Mouse (Mus musculus): ENCODE data around the gene Apol7e.
"Not testable (repeated sequence)": the region's sequence is repeated elsewhere in the genome, so short reads cannot be mapped to it uniquely, and the experiment has no call there.

The Apol7e gene

GRCm38 (mm10) chr15:77740511-77741297 lies 42.0 kb downstream of the Apol7e start:
- in situ Hi-C loops (cut with MboI; ENCODE audit: unreplicated experiment in 2 of 2), result no loop called here

- in situ Hi-C loops (cut with MboI; ENCODE audit: unreplicated experiment in 2 of 2), result not testable (repeated sequence)
These were observed 42.9 kb downstream of the Apol7e start for GRCm38 (mm10) chr15:77741556-77741955.

GRCm38 (mm10) chr15:77744632-77745031 lies 46.0 kb downstream of the Apol7e start:
- in situ Hi-C loops (cut with MboI; ENCODE audit: unreplicated experiment in 2 of 2), result no loop called here

GRCm38 (mm10) chr15:77745081-77745480 lies 46.4 kb downstream of the Apol7e start:
- in situ Hi-C loops (cut with MboI; ENCODE audit: unreplicated experiment in 2 of 2), result no loop called here

GRCm38 (mm10) chr15:77746326-77746725 lies 47.7 kb downstream of the Apol7e start:
- in situ Hi-C loops (cut with MboI; ENCODE audit: unreplicated experiment in 2 of 2), result no loop called here

- in situ Hi-C loops (cut with MboI; ENCODE audit: unreplicated experiment in 2 of 2), result no loop called here
These were observed 49.8 kb downstream of the Apol7e start for GRCm38 (mm10) chr15:77748414-77748813.

- in situ Hi-C loops (cut with MboI; ENCODE audit: unreplicated experiment in 2 of 2), result loop anchor here in 1 of 2 experiments (25.0 kb wide), 1 partner anchor 413 kb away; the partner anchor contains the start of gene Ift27
These were observed 51.1 kb downstream of the Apol7e start for GRCm38 (mm10) chr15:77749717-77750116.

GRCm38 (mm10) chr15:77750461-77750860 lies 51.8 kb downstream of the Apol7e start:
- in situ Hi-C loops (cut with MboI; ENCODE audit: unreplicated experiment in 2 of 2), result loop anchor here in 1 of 2 experiments (25.0 kb wide), 1 partner anchor 412 kb away; the partner anchor contains the start of gene Ift27

- in situ Hi-C loops (cut with MboI; ENCODE audit: unreplicated experiment in 2 of 2), result loop anchor here in 1 of 2 experiments (25.0 kb wide), 1 partner anchor 410 kb away; the partner anchor contains the start of gene Ift27
These were observed 53.8 kb downstream of the Apol7e start for GRCm38 (mm10) chr15:77752443-77752842.

GRCm38 (mm10) chr15:77755132-77755531 lies 56.5 kb downstream of the Apol7e start:
- in situ Hi-C loops (cut with MboI; ENCODE audit: unreplicated experiment in 2 of 2), result loop anchor here in 1 of 2 experiments (25.0 kb wide), 1 partner anchor 407 kb away; the partner anchor contains the start of gene Ift27

- in situ Hi-C loops (cut with MboI; ENCODE audit: unreplicated experiment in 2 of 2), result loop anchor here in 1 of 2 experiments (25.0 kb wide), 1 partner anchor 406 kb away; the partner anchor contains the start of gene Ift27
These were observed 57.4 kb downstream of the Apol7e start for GRCm38 (mm10) chr15:77756081-77756480.

GRCm38 (mm10) chr15:77756848-77757247 lies 58.2 kb downstream of the Apol7e start, which contains the start of gene Apol8:
Apol8 (minus strand) TSS chr15:77757003.
- in situ Hi-C loops (cut with MboI; ENCODE audit: unreplicated experiment in 2 of 2), result loop anchor here in 1 of 2 experiments (25.0 kb wide), 1 partner anchor 405 kb away; the partner anchor contains the start of gene Ift27

GRCm38 (mm10) chr15:77757586-77758226 lies 59.0 kb downstream of the Apol7e start:
- in situ Hi-C loops (cut with MboI; ENCODE audit: unreplicated experiment in 2 of 2), result loop anchor here in 1 of 2 experiments (25.0 kb wide), 1 partner anchor 405 kb away; the partner anchor contains the start of gene Ift27

- in situ Hi-C loops (cut with MboI; ENCODE audit: unreplicated experiment in 2 of 2), result loop anchor here in 1 of 2 experiments (25.0 kb wide), 1 partner anchor 402 kb away; the partner anchor contains the start of gene Ift27
These were observed 61.4 kb downstream of the Apol7e start for GRCm38 (mm10) chr15:77760037-77760436.

GRCm38 (mm10) chr15:77761083-77761482 lies 62.4 kb downstream of the Apol7e start:
- in situ Hi-C loops (cut with MboI; ENCODE audit: unreplicated experiment in 2 of 2), result loop anchor here in 1 of 2 experiments (25.0 kb wide), 1 partner anchor 401 kb away; the partner anchor contains the start of gene Ift27

- in situ Hi-C loops (cut with MboI; ENCODE audit: unreplicated experiment in 2 of 2), result loop anchor here in 1 of 2 experiments (25.0 kb wide), 1 partner anchor 401 kb away; the partner anchor contains the start of gene Ift27
These were observed 63.1 kb downstream of the Apol7e start for GRCm38 (mm10) chr15:77761561-77762380.

- in situ Hi-C loops (cut with MboI; ENCODE audit: unreplicated experiment in 2 of 2), result loop anchor here in 1 of 2 experiments (25.0 kb wide), 1 partner anchor 399 kb away; the partner anchor contains the start of gene Ift27
These were observed 64.4 kb downstream of the Apol7e start for GRCm38 (mm10) chr15:77763050-77763449.

GRCm38 (mm10) chr15:77763702-77764101 lies 65.0 kb downstream of the Apol7e start:
- in situ Hi-C loops (cut with MboI; ENCODE audit: unreplicated experiment in 2 of 2), result loop anchor here in 1 of 2 experiments (25.0 kb wide), 1 partner anchor 399 kb away; the partner anchor contains the start of gene Ift27

- in situ Hi-C loops (cut with MboI; ENCODE audit: unreplicated experiment in 2 of 2), result loop anchor here in 1 of 2 experiments (25.0 kb wide), 1 partner anchor 398 kb away; the partner anchor contains the start of gene Ift27
These were observed 65.8 kb downstream of the Apol7e start for GRCm38 (mm10) chr15:77764391-77765006.

All from v-Abl transformed pro-B cells (cell line).